Mouse (Mus musculus): ENCODE measurements around the gene Lyrm4.

GRCm38 (mm10) chr13:36087427-36087826 lies 29.9 kb downstream of the Lyrm4 start:
- TF ChIP-seq POLR2A (IDR thresholded peaks at IDR 0.05; ENCODE audit: insufficient read depth, low read depth, low read length) (no peak), CTCF (IDR thresholded peaks at IDR 0.05) (no peak)
